Mouse (Mus musculus) ES-E14 (cell line): Measurements from ENCODE around the gene Zfp367.

Source experiments
- CHD2 ChIP-seq: IDR thresholded peaks from 2 replicates; pipeline ENCODE4 v1.6.1; 2014; ENCODE audit warnings: mild to moderate bottlenecking, low read depth, low read length, inconsistent platforms
- HCFC1 ChIP-seq: IDR thresholded peaks from 2 replicates; pipeline ENCODE4 v1.6.1; 2012; ENCODE audit warnings: low read length, inconsistent platforms, borderline replicate concordance; ENCODE audit not compliant: insufficient read depth
- MAFK ChIP-seq: IDR thresholded peaks from 2 replicates; pipeline ENCODE4 v1.6.1; 2014; ENCODE audit warnings: mild to moderate bottlenecking, low read depth, low read length, inconsistent platforms; ENCODE audit not compliant: insufficient read depth
- ZC3H11A ChIP-seq: IDR thresholded peaks from 2 replicates; pipeline ENCODE4 v1.6.1; 2012; ENCODE audit warnings: low read depth, mild to moderate bottlenecking, inconsistent platforms, low read length, borderline replicate concordance
- ZNF384 ChIP-seq: IDR thresholded peaks from 2 replicates; pipeline ENCODE4 v1.6.1; 2012; ENCODE audit warnings: low read depth, low read length, inconsistent platforms

- TF ChIP-seq CHD2 = peak; percentile 59; the same call in 1 of the 2 replicates
- no peak for TF ChIP-seq ZC3H11A
- TF ChIP-seq ZNF384 = no peak
- no peak for TF ChIP-seq MAFK
- no peak for TF ChIP-seq HCFC1
Observed at GRCm38 (mm10) chr13:64153083-64153682, at the start of gene Zfp367.
